Mouse (Mus musculus) liver, embryonic 14.5 days (tissue): ENCODE results near the gene Pde11a.

Source experiments
- CTCF ChIP-seq: IDR thresholded peaks from 2 replicates; pipeline ENCODE4 v1.5.1; 2016; ENCODE audit warnings: antibody characterized with exemption, low read depth, control low read depth
- EP300 ChIP-seq: IDR thresholded peaks from 2 replicates; pipeline ENCODE4 v1.6.1; 2016; ENCODE audit warnings: antibody characterized with exemption, low read depth

DNA sequence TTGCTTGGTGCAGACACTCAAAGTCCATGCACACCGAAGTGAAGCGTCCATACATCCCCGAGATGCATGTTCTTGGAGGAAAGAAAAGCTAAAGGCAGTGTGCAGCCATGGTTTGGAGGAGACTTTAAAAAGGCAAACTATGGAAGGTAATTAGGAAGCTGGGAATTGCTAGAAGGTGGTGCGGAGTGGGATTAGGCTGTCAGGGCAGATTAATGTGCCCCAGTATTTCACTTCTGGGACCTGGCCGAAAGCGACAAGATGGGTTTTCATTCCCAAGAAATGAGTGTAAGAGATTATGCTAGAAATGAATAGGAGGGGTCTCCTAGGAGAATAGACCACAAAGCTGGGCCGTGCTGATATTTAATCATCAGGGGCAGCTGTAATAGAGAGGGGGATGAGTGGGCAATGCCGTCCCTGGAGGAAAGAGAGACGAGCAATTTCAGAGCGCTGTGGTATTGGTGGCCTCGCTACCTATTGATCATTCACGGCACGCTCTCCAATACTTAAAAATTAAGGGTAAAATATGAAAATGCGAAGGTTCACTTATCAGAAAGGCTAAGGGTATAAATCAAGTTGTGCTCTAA, 284.7 kb downstream of the Pde11a start:
- no peak for TF ChIP-seq CTCF
- TF ChIP-seq EP300, result no peak
